Mouse (Mus musculus): ENCODE results near the gene Pgm1. TPM values are rescaled to one million over a fixed set of nuclear protein-coding genes. Genes with fewer than 3 reads are reported as not detected.

Gene Pgm1
- polyA plus RNA-seq, 1 experiment from 2014 or later: 51.1 TPM

DNA sequence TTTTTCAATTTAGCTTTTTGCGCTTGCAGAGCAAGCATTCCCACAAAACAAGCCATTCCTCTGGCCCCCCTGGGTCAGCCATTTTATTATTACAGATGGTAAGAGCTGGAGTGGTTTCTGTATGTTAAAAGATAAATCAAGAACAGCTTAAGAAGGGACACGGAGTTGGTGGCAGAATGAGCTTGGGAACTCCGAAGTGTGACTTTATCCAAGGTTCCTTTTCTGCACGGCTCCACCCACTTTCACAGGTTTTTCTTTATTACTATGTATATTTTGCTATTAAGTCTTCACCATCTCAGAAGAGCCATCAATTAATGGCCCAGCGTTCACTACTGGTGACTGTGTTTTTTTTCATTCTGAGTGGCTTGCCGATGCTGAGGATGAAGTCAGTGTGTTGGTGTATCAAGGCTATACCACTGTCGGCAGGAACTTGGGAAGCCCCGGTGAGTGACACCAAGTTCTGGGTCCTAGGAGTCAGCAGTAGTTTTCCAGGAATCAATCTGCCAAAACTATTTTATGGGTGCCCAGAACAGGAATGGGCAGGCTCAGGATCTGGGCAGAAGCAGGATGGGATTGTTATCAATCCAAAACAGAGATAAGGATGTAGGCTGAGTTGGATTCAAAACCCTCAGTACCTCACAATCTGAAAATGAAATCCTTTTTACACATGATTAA, 83.3 kb downstream of the Pgm1 start:
- Histone ChIP-seq H3K9ac (no peak overlapping the region), H3K27me3 (no peaks in the 10 kb centered on the region), H3K27ac (no peak overlapping the region)

DNA sequence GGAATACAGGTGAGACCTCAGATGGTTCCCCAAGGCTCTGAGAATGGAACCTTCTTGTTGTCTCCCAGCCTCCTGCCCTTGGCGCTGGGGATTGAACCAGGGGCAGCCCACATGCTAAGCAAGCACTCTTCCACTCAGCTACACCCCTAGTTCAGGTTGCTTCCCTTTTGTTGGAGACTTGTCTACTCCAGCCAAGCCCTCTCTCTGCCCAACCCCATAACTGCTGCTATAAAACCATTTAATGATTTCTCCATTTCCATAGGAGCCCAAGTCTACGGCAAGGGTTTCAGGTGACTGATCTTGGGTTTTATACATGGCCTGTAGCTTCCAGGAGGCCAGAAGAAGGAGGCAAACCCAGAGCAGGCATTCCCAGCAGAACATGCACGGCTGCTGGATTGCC, 98.6 kb downstream of the Pgm1 start:
- H3K9me3 ChIP-seq (replicated peaks): no peaks in the 10 kb centered on the region
- no peak for DNase-seq
- H3K4me2 ChIP-seq: no peak overlapping the region
- 54% methylated on average over 3 of the region's 3 CpGs for WGBS (ENCODE audit: insufficient replicate concordance)
- H3K9ac ChIP-seq: no peak overlapping the region
- no peaks in the 10 kb centered on the region for H3K27me3 ChIP-seq
- no peaks in the 10 kb centered on the region for H3K36me3 ChIP-seq
- H3K27ac ChIP-seq: no peak overlapping the region
- H3K4me3 ChIP-seq (replicated peaks): no peak overlapping the region
- no peak for ATAC-seq (ENCODE audit: low read depth)
- H3K4me1 ChIP-seq (replicated peaks): no peaks in the 10 kb centered on the region

More for the DNA sequence above, 83.3 kb downstream of the Pgm1 start:
- H3K36me3 ChIP-seq: no peaks in the 10 kb centered on the region
- ATAC-seq (ENCODE audit: low read depth): no peak
- H3K4me3 ChIP-seq (replicated peaks): no peak overlapping the region
- 70% methylated on average over 8 of the region's 8 CpGs for WGBS (ENCODE audit: insufficient replicate concordance)
- H3K4me2 ChIP-seq: no peak overlapping the region
- no peak for DNase-seq
- H3K4me1 ChIP-seq (replicated peaks): no peaks in the 10 kb centered on the region
- no peaks in the 10 kb centered on the region for H3K9me3 ChIP-seq (replicated peaks)

DNA sequence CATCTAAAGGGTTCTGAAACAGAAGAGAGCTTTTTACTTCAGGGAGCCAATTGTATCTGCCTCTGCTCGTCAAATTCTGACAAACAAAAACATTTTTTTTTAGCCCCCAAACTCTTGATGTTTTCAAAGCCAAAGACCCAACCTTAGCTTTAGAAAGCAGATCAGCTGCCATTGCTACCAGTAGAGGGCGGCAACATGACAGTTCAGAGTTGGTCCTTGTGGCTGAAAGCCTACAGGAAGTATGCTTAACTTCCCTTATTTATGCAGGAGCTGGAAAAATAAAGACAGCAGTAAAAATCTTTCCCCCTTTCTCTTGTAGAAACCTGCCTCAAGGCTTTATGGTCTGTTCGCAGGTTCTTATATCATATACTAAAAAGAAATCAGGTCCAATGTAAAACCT, 99.4 kb downstream of the Pgm1 start:
- no peaks in the 10 kb centered on the region for H3K36me3 ChIP-seq
- ATAC-seq (ENCODE audit: low read depth): no peak
- no peak overlapping the region for H3K9ac ChIP-seq

DNA sequence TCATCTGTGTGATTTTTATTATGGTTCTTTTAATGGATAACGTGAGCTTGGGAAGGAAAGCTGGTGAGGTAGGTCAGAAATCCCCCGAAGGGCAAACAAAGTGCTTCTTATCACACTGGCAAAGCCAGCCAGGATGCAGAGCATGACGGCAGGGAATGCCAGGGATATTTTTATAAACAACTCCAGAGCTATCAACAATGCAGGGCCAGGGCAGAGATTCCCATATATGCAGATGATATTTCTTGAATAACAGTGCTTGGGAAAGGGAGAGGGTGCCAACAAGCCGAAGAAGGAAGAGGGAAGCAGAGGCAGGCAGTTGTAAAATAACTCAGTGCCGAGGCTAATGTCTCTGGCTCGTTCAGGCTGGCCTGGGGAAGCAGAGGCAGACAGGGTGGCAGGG, 102.1 kb downstream of the Pgm1 start:
- Histone ChIP-seq H3K9ac (no peak overlapping the region), H3K27me3 (no peaks in the 10 kb centered on the region), H3K9me3 (replicated peaks) (no peaks in the 10 kb centered on the region), H3K4me2 (no peak overlapping the region), H3K4me3 (replicated peaks) (no peak overlapping the region), H3K27ac (no peak overlapping the region), H3K36me3 (no peaks in the 10 kb centered on the region), H3K4me1 (replicated peaks) (no peaks in the 10 kb centered on the region)
- no peak for DNase-seq
- ATAC-seq (ENCODE audit: low read depth): no peak
- 50% methylated on average over 6 of the region's 6 CpGs for WGBS (ENCODE audit: insufficient replicate concordance)

More for the DNA sequence above, 99.4 kb downstream of the Pgm1 start:
- Histone ChIP-seq H3K4me3 (replicated peaks) (no peak overlapping the region), H3K4me2 (no peak overlapping the region), H3K4me1 (replicated peaks) (no peaks in the 10 kb centered on the region), H3K27ac (no peak overlapping the region), H3K27me3 (no peaks in the 10 kb centered on the region), H3K9me3 (replicated peaks) (no peaks in the 10 kb centered on the region)
- peak; percentile 5 for DNase-seq
- WGBS (ENCODE audit: insufficient replicate concordance): 8% methylated on average over 3 of the region's 3 CpGs

DNA sequence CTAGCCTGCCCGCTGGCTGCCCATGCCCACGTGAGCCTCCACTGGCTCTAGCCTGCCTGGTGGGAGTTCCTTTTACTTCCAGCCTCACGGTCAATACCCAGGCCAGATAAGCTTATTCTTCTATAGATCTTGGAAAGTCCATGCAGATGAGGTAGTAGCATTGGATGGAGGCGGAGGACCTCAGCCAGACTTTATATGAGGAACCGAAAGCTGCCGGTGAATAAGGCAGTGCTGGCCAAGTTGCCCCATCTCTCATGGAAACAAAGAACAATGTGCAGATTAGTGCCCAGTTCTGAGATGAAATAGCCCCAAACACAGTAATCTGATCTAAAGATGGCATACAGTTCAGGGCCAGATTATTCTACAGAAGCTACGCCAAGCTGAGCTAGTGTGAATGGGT, 103.4 kb downstream of the Pgm1 start:
- ATAC-seq (ENCODE audit: low read depth): no peak
- H3K4me1 ChIP-seq (replicated peaks): no peaks in the 10 kb centered on the region
- no peak overlapping the region for H3K27ac ChIP-seq
- no peak overlapping the region for H3K4me3 ChIP-seq (replicated peaks)
- 70% methylated on average over 7 of the region's 7 CpGs for WGBS (ENCODE audit: insufficient replicate concordance)
- no peak for DNase-seq
- H3K27me3 ChIP-seq: no peaks in the 10 kb centered on the region
- no peak overlapping the region for H3K4me2 ChIP-seq
- H3K9me3 ChIP-seq (replicated peaks): no peaks in the 10 kb centered on the region
- H3K9ac ChIP-seq: no peak overlapping the region
- no peaks in the 10 kb centered on the region for H3K36me3 ChIP-seq

DNA sequence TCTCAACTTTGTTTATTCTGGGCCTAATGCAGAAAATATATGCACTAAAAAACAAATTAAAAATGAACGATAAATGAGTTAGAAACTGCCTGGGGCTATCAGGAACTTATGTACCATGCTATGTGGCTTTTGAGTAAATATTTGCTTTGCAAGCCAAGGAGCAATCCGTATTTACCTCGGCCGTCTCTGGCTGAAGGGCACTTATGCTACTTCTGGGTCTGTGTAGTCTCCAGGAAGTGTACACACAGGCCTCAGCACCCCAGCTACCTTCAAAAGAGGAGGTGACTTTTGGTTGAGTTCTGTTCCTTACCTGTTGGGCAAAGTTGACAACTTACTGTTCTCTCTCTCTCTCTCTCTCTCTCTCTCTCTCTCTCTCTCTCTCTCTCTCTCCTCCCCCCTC, 104.7 kb downstream of the Pgm1 start:
- Histone ChIP-seq H3K4me2 (no peak overlapping the region), H3K9ac (no peak overlapping the region), H3K27me3 (no peaks in the 10 kb centered on the region), H3K27ac (no peak overlapping the region), H3K4me3 (replicated peaks) (no peak overlapping the region), H3K36me3 (no peaks in the 10 kb centered on the region), H3K4me1 (replicated peaks) (no peaks in the 10 kb centered on the region), H3K9me3 (replicated peaks) (no peaks in the 10 kb centered on the region)
- 58% methylated on average over 4 of the region's 4 CpGs for WGBS (ENCODE audit: insufficient replicate concordance)
- DNase-seq: no peak
- ATAC-seq (ENCODE audit: low read depth): no peak

DNA sequence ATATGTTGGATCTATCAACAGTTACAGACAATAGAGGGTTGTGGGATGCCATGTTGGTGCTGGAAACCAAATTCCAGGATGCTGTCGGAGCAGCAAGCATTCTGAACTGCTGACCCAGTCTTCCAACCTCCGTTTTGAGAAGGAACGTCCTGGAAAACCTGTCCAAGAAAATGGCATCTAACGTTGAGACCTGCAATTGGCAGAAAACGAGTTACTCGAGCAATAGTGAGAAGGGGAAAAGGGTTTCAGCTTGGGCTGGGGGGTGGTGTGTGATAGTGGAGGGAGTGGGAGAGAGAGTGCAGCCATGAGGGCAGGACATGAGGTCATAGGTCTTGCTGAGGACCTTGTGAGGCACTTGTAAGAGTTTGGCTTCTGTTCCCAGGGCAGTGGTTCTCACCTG, 105.8 kb downstream of the Pgm1 start:
- H3K4me3 ChIP-seq (replicated peaks): no peak overlapping the region
- ATAC-seq (ENCODE audit: low read depth) (no peak), DNase-seq (no peak)
- H3K9me3 ChIP-seq (replicated peaks): no peaks in the 10 kb centered on the region
- WGBS (ENCODE audit: insufficient replicate concordance): 51% methylated on average over 6 of the region's 6 CpGs
- H3K27ac ChIP-seq: no peak overlapping the region
- H3K4me1 ChIP-seq (replicated peaks): no peaks in the 10 kb centered on the region
- H3K9ac ChIP-seq: no peak overlapping the region
- H3K36me3 ChIP-seq: no peaks in the 10 kb centered on the region
- H3K27me3 ChIP-seq: no peaks in the 10 kb centered on the region
- H3K4me2 ChIP-seq: no peak overlapping the region

DNA sequence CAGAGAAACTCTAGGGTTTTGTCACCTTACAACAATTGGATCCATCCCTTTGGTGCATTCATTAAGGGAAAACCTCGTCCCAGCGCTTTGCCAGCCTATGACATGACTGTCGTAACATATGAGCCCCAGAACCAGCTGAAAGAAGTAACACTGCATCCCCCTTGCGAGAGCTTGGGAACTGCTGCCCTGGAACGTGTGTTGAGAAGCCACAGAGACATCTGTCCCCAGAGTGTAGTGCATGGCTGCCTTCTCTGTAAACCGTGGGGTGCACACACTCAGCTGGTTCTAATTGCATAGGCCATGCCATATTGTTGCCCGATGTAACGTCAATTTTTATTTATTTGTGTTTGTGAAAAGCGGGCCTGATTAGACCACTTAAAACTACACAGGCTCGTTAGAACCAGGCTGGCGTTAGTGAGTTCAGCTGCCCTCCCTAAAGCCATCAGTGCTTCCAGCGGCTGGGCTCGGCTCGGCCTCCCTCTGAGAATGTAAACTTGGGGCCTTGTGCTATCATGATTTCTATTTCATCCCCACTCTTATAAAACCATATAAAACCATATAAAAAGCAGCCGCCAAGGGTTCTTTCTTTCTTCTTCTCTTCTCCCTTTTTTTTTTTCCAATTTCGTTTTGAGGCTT, 106.8 kb downstream of the Pgm1 start:
- no peaks in the 10 kb centered on the region for H3K4me1 ChIP-seq (replicated peaks)
- WGBS (ENCODE audit: insufficient replicate concordance): 56% methylated on average over 16 of the region's 16 CpGs
- no peak overlapping the region for H3K9ac ChIP-seq
- H3K36me3 ChIP-seq: no peaks in the 10 kb centered on the region
- no peak for DNase-seq
- no peak for ATAC-seq (ENCODE audit: low read depth)
- no peak overlapping the region for H3K27ac ChIP-seq
- H3K4me3 ChIP-seq (replicated peaks): no peak overlapping the region
- H3K9me3 ChIP-seq (replicated peaks): no peaks in the 10 kb centered on the region
- H3K4me2 ChIP-seq: no peak overlapping the region
- H3K27me3 ChIP-seq: no peaks in the 10 kb centered on the region

Other genes starting within 250 kb of the Pgm1 start
- 14.5 and 18.5 TPM in 2 replicates for gene Alg6, start 213.8 kb upstream of the Pgm1 start, polyA plus RNA-seq (2015; fragmentation: Nextera tagmentation; extraction: Ambion mirVana)
- gene Efcab7, start 100.2 kb upstream of the Pgm1 start, polyA plus RNA-seq (2015; fragmentation: Nextera tagmentation; extraction: Ambion mirVana): 5.7 and 6.7 TPM in 2 replicates
- gene Itgb3bp, start 399 bp downstream of the Pgm1 start, polyA plus RNA-seq (2015; fragmentation: Nextera tagmentation; extraction: Ambion mirVana): 27.8 and 30.4 TPM in 2 replicates
- gene Ror1, start 166.4 kb downstream of the Pgm1 start, polyA plus RNA-seq (2015; fragmentation: Nextera tagmentation; extraction: Ambion mirVana): 0.36 and 0.46 TPM in 2 replicates

Data from liver, embryonic 13.5 days (tissue).